Mouse (Mus musculus): ENCODE measurements around the gene Btbd9. TPM values are rescaled to one million over a fixed set of nuclear protein-coding genes. Genes with fewer than 3 reads are reported as not detected.

Gene Btbd9
- total RNA-seq, 1 experiment = 28.2 TPM

- no peak overlapping the region for H3K9ac ChIP-seq (ENCODE audit: insufficient read depth, low read depth, low read length, poor library complexity, severe bottlenecking)
- H3K9me3 ChIP-seq (ENCODE audit: control insufficient read depth, insufficient read depth, low read depth, low read length) = no peaks in the 10 kb centered on the region
- DNase-seq (ENCODE audit: low read depth, low spot score) = no peak
- peaks cover 6% of the 10 kb centered on the region; the same call in 1 of the 2 replicates for H3K36me3 ChIP-seq (ENCODE audit: control insufficient read depth, insufficient read depth, low read length, poor library complexity, severe bottlenecking)
- no peak overlapping the region for H3K4me3 ChIP-seq (ENCODE audit: insufficient read depth in 1 of 2, low read depth in 1 of 2, low read length in 2 of 2, poor library complexity in 1 of 2, severe bottlenecking in 1 of 2)
- TF ChIP-seq ZC3H11A (IDR thresholded peaks at IDR 0.05; ENCODE audit: borderline replicate concordance, low read depth, low read length) (no peak), ZNF384 (IDR thresholded peaks at IDR 0.05; ENCODE audit: low read depth, low read length) (no peak), MAFK (IDR thresholded peaks at IDR 0.05; ENCODE audit: insufficient read depth, low read depth, low read length) (no peak), HCFC1 (IDR thresholded peaks at IDR 0.05; ENCODE audit: borderline replicate concordance, insufficient read depth, low read length) (no peak), CHD2 (IDR thresholded peaks at IDR 0.05; ENCODE audit: low read depth, low read length) (no peak)
- no peak overlapping the region for H3K27ac ChIP-seq (ENCODE audit: insufficient read depth, low read depth, low read length, poor library complexity, severe bottlenecking)
- in situ Hi-C loops (cut with MboI; ENCODE audit: low sequenced_read_pairs in 2 of 2, unreplicated experiment in 2 of 2) = no loop called here
- H3K4me1 ChIP-seq (ENCODE audit: control insufficient read depth in 2 of 2, insufficient read depth in 2 of 2, low read length in 2 of 2, poor library complexity in 1 of 2) = no peaks in the 10 kb centered on the region
Measured at GRCm38 (mm10) chr17:30435478-30435877, 140.8 kb downstream of the Btbd9 start.

GRCm38 (mm10) chr17:30432094-30432493 is 144.2 kb downstream of the Btbd9 start:
- no peak for TF ChIP-seq ZNF384 (IDR thresholded peaks at IDR 0.05; ENCODE audit: low read depth, low read length)
- TF ChIP-seq CHD2 (IDR thresholded peaks at IDR 0.05; ENCODE audit: low read depth, low read length) = no peak
- no peak for TF ChIP-seq MAFK (IDR thresholded peaks at IDR 0.05; ENCODE audit: insufficient read depth, low read depth, low read length)
- no peak for TF ChIP-seq ZC3H11A (IDR thresholded peaks at IDR 0.05; ENCODE audit: borderline replicate concordance, low read depth, low read length)
- TF ChIP-seq HCFC1 (IDR thresholded peaks at IDR 0.05; ENCODE audit: borderline replicate concordance, insufficient read depth, low read length) = no peak
- Histone ChIP-seq H3K9ac (ENCODE audit: insufficient read depth, low read depth, low read length, poor library complexity, severe bottlenecking) (no peak overlapping the region), H3K4me1 (ENCODE audit: control insufficient read depth in 2 of 2, insufficient read depth in 2 of 2, low read length in 2 of 2, poor library complexity in 1 of 2) (no peaks in the 10 kb centered on the region), H3K4me3 (ENCODE audit: insufficient read depth in 1 of 2, low read depth in 1 of 2, low read length in 2 of 2, poor library complexity in 1 of 2, severe bottlenecking in 1 of 2) (no peak overlapping the region), H3K27ac (ENCODE audit: insufficient read depth, low read depth, low read length, poor library complexity, severe bottlenecking) (no peak overlapping the region), H3K36me3 (ENCODE audit: control insufficient read depth, insufficient read depth, low read length, poor library complexity, severe bottlenecking) (no peaks in the 10 kb centered on the region), H3K9me3 (ENCODE audit: control insufficient read depth, insufficient read depth, low read depth, low read length) (no peaks in the 10 kb centered on the region)
- no peak for DNase-seq (ENCODE audit: low read depth, low spot score)
- in situ Hi-C loops (cut with MboI; ENCODE audit: low sequenced_read_pairs in 2 of 2, unreplicated experiment in 2 of 2) = no loop called here

GRCm38 (mm10) chr17:30430961-30431640 is 145.2 kb downstream of the Btbd9 start:
- in situ Hi-C loops (cut with MboI; ENCODE audit: low sequenced_read_pairs in 2 of 2, unreplicated experiment in 2 of 2) = no loop called here
- Histone ChIP-seq H3K9ac (ENCODE audit: insufficient read depth, low read depth, low read length, poor library complexity, severe bottlenecking) (no peak overlapping the region), H3K9me3 (ENCODE audit: control insufficient read depth, insufficient read depth, low read depth, low read length) (no peaks in the 10 kb centered on the region), H3K4me3 (ENCODE audit: insufficient read depth in 1 of 2, low read depth in 1 of 2, low read length in 2 of 2, poor library complexity in 1 of 2, severe bottlenecking in 1 of 2) (no peak overlapping the region), H3K36me3 (ENCODE audit: control insufficient read depth, insufficient read depth, low read length, poor library complexity, severe bottlenecking) (no peaks in the 10 kb centered on the region), H3K27ac (ENCODE audit: insufficient read depth, low read depth, low read length, poor library complexity, severe bottlenecking) (no peak overlapping the region), H3K4me1 (ENCODE audit: control insufficient read depth in 2 of 2, insufficient read depth in 2 of 2, low read length in 2 of 2, poor library complexity in 1 of 2) (no peaks in the 10 kb centered on the region)
- TF ChIP-seq CHD2 (IDR thresholded peaks at IDR 0.05; ENCODE audit: low read depth, low read length) (no peak), ZC3H11A (IDR thresholded peaks at IDR 0.05; ENCODE audit: borderline replicate concordance, low read depth, low read length) (no peak), HCFC1 (IDR thresholded peaks at IDR 0.05; ENCODE audit: borderline replicate concordance, insufficient read depth, low read length) (no peak), MAFK (IDR thresholded peaks at IDR 0.05; ENCODE audit: insufficient read depth, low read depth, low read length) (no peak), ZNF384 (IDR thresholded peaks at IDR 0.05; ENCODE audit: low read depth, low read length) (no peak)
- no peak for DNase-seq (ENCODE audit: low read depth, low spot score)

- TF ChIP-seq HCFC1 (IDR thresholded peaks at IDR 0.05; ENCODE audit: borderline replicate concordance, insufficient read depth, low read length) = no peak
- TF ChIP-seq ZNF384 (IDR thresholded peaks at IDR 0.05; ENCODE audit: low read depth, low read length) = no peak
- no peak for TF ChIP-seq MAFK (IDR thresholded peaks at IDR 0.05; ENCODE audit: insufficient read depth, low read depth, low read length)
- no peak for TF ChIP-seq ZC3H11A (IDR thresholded peaks at IDR 0.05; ENCODE audit: borderline replicate concordance, low read depth, low read length)
- TF ChIP-seq CHD2 (IDR thresholded peaks at IDR 0.05; ENCODE audit: low read depth, low read length) = no peak
- DNase-seq (ENCODE audit: low read depth, low spot score) = no peak
- H3K27ac ChIP-seq (ENCODE audit: insufficient read depth, low read depth, low read length, poor library complexity, severe bottlenecking) = no peak overlapping the region
- no peaks in the 10 kb centered on the region for H3K4me1 ChIP-seq (ENCODE audit: control insufficient read depth in 2 of 2, insufficient read depth in 2 of 2, low read length in 2 of 2, poor library complexity in 1 of 2)
- no peaks in the 10 kb centered on the region for H3K9me3 ChIP-seq (ENCODE audit: control insufficient read depth, insufficient read depth, low read depth, low read length)
- H3K9ac ChIP-seq (ENCODE audit: insufficient read depth, low read depth, low read length, poor library complexity, severe bottlenecking) = no peak overlapping the region
- in situ Hi-C loops (cut with MboI; ENCODE audit: low sequenced_read_pairs in 2 of 2, unreplicated experiment in 2 of 2) = no loop called here
- no peaks in the 10 kb centered on the region for H3K36me3 ChIP-seq (ENCODE audit: control insufficient read depth, insufficient read depth, low read length, poor library complexity, severe bottlenecking)
- H3K4me3 ChIP-seq (ENCODE audit: insufficient read depth in 1 of 2, low read depth in 1 of 2, low read length in 2 of 2, poor library complexity in 1 of 2, severe bottlenecking in 1 of 2) = no peak overlapping the region
Measured at GRCm38 (mm10) chr17:30428661-30429060, 147.6 kb downstream of the Btbd9 start.
